In genomic region chr19:23013695-23014094, GRCm38 (mm10) we compare ENCODE assay signal across 29 mouse cellular contexts.
"Had no signal": no experiment of that assay in that cellular context is flagged by ENCODE, and none has a peak within 500 bp of the region (broad histone marks: within the 10 kb centered on the region; RNA-seq: fewer than 3 reads in every experiment).

No protein-coding gene starts in this region.

- ATAC-seq: hindbrain, embryonic 16.5 days; hindbrain, postnatal 0 days; inflammation-experienced regulatory T-cells, adult 6 months; intestine, embryonic 15.5 days; intestine, embryonic 16.5 days; intestine, postnatal 0 days had no signal

- H3K27me3 ChIP-seq: heart, embryonic 12.5 days; heart, embryonic 13.5 days; heart, embryonic 15.5 days; hindbrain, embryonic 12.5 days; hindbrain, embryonic 13.5 days; hindbrain, embryonic 15.5 days; intestine, embryonic 15.5 days; kidney, embryonic 15.5 days had no signal

- DNase-seq: heart, postnatal 10 days; heart, postnatal 14 days; heart, postnatal 36 days; heart, postnatal 4 days; kidney, adult 11 months; kidney, adult 18-20 months; kidney, adult 2 months; kidney, adult 8-10 months; kidney, adult 9 months; kidney, postnatal 10 days; kidney, postnatal 14 days; kidney, postnatal 25 days; kidney, postnatal 36 days; kidney, postnatal 4 days; layer of hippocampus, adult 9-11 months; layer of hippocampus, postnatal 36 days had no signal
